Mouse (Mus musculus): ENCODE measurements around the gene Jpt1.
"Not testable (repeated sequence)": the region's sequence is repeated elsewhere in the genome, so short reads cannot be mapped to it uniquely, and the experiment has no call there.

Jpt1 gene

GRCm38 (mm10) chr11:115511121-115511520, 3.1 kb downstream of the Jpt1 start:
- DNase-seq, result no peak

GRCm38 (mm10) chr11:115510507-115510888, 3.7 kb downstream of the Jpt1 start:
- no peak for DNase-seq

DNA sequence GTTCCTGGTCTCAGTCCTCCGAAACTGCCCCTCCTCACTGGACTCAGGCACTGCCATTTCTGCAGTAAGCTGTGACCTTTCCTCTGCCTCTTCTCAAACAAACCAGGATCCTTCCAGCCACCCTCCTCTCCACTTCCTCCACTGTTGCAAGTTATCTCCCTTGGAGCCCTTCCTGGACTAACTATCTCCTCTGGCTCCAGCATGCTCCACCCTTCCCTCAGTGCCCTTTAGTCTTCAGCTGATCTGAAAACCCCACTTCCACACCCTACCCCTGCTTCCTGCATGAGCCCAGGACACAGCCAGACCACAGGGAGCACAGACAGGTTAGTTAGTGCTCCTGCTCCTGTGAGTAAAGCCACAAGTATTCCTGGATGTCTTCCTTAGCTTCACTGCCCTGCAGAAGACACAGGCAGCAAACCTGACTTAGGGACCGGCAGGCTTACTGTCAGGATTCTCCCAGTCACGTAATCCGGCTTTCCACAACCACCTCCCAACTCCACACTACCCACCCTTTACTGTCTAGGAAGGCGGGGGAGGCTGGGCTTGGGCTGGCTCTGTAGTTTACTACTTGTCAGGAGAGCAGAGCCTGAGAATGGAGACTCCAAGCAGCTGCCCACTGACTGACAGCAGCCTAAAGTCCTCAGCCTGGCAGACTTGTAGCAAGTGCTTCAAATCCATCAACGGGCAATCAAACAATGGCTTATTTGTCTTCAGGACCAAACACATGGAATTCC, 4.2 kb downstream of the Jpt1 start:
- DNase-seq, result no peak

DNA sequence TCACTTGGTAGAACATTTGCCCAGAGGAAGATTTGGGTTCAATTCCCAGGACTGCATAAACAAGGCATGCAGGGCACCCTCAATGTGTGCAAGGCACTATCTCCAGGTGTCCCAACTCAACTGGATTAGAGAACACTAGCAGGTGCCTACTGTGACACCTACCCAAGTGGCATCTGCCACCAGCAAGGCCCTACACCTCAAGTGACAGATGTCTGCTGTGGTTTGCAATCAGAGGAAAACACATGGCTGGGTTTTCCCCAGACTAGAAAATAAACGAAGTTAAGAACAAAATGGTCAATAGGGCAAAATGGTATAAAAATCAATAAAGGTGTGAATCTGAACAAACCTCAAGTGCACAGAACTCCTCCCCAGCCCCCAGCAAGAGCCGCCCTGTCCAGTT, 6.1 kb downstream of the Jpt1 start:
- DNase-seq, result no peak

- DNase-seq, result no peak
Observed at GRCm38 (mm10) chr11:115506586-115506985, 7.6 kb downstream of the Jpt1 start.

DNA sequence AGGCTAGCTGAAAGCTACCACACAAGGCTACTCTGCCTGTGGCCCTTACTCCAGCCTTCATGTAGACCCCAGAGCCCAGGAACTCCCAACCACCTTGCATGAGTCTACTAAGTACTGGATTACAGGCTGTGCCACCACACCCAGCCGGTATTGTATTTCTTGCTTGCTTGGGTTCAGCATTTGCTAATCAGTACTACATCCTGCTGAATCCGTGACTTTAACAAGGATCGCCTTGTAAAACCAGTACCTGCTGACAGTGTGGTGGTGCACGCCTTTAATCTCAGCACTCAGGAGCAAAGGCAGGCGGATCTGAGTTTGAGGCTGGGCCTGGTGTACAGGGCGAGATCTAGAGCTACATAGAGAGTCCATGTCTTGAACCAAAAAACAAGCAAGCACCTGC, 11.6 kb downstream of the Jpt1 start:
- no peak for DNase-seq

DNA sequence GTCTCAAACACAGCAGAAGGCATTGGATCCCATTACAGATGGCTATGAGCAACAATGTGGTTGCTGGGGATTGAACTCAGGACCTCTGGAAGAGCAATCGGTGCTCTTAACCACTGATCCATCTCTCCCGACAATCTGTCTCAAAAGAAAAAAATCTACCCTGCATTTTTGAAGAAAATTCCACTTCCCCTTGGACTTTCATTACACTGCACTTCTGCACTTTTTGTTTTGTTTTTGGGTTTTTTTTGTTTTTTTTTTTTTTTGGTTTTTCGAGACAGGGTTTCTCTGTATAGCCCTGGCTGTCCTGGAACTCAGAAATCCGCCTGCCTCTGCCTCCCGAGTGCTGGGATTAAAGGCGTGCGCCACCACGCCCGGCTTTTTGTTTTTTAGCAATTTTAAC, 17.6 kb downstream of the Jpt1 start:
- not testable (repeated sequence) for DNase-seq

- no peak for DNase-seq
Observed at GRCm38 (mm10) chr11:115492387-115492786, 21.8 kb downstream of the Jpt1 start.

GRCm38 (mm10) chr11:115491356-115492083, 22.7 kb downstream of the Jpt1 start, which contains the start of gene Nt5c:
Gene Nt5c (minus strand): TSS chr11:115491862.
- DNase-seq, result peak; percentile 89

- DNase-seq, result peak; percentile 20
Observed at GRCm38 (mm10) chr11:115490441-115491355, 23.5 kb downstream of the Jpt1 start.

GRCm38 (mm10) chr11:115488551-115489104, 25.6 kb downstream of the Jpt1 start:
- DNase-seq, result no peak

DNA sequence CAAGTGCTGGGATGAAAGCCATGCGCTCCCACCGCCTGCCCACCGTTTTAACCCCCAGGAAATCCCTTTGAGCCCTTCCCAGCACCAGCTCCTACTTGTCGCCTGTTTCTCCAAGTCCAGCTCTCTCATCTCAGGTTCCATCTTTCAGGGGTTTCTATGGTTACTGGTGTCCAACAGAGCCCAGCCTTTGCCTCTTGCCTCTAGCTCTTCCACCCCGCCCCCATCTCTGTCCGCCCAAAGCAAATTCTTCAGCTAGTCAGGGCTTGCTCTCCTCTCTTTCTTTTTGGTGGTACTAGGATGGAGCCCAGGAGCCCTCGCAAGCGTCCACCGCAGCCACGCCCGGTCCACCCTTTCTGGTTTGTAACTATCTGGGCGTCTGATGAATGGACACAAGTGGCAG, 29.0 kb downstream of the Jpt1 start:
- DNase-seq, result no peak

GRCm38 (mm10) chr11:115483726-115484125, 30.5 kb downstream of the Jpt1 start:
- DNase-seq, result peak; percentile 68

GRCm38 (mm10) chr11:115483278-115483677, 30.9 kb downstream of the Jpt1 start:
- no peak for DNase-seq

DNA sequence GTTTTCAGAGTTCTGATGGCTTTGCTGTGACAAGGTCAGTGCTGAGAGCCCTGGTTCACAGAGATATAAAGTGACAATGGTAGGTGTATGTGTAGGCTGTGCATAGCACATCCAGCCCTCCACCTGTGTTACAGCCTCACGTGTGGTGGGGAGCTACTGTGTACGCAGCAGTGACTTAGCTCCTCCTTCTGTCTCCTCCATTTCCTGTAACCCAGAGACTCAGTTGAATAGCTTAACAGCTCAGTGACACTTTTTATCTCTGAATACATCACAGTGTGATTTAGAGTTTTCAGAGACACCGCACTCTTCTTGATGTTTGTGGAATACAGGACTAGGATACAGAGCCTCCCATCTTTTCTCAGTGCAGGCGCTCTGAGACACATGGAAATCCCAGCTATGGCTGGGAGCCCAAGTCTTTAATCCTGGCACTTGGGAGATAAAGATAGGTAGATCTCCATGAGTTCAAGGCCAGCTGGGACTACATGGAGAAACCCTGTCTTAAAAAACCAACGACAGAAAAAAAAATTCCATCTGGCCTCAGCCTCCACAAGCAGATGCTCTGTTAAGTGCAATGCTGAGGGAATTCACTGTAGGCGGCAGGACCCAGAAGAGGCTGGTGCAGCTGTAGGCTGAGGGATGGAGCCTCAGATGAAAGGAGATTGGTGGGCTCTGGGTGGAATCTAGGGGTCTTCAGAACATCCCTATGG, 32.5 kb downstream of the Jpt1 start:
- DNase-seq, result peak; percentile 85

- DNase-seq, result no peak
Observed at GRCm38 (mm10) chr11:115478296-115478938, 35.8 kb downstream of the Jpt1 start.

DNA sequence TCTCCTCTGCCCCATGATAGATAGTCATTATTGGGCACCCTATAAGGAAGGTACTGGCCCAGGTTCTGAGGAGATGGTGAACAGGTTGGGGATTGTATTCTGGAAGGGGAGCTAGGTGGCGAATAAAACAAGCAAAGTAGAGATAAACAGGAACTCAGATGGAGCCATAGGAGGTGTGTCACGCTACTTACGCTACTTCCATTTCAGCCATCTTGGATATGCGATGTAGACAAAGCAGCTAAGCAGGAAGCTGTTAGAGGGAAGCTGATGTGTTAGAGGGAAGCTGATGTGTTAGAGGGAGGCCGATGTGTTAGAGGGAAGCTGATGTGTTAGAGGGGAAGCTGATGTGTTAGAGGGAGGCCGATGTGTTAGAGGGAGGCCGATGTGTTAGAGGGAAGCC, 36.8 kb downstream of the Jpt1 start:
- not testable (repeated sequence) for DNase-seq

DNA sequence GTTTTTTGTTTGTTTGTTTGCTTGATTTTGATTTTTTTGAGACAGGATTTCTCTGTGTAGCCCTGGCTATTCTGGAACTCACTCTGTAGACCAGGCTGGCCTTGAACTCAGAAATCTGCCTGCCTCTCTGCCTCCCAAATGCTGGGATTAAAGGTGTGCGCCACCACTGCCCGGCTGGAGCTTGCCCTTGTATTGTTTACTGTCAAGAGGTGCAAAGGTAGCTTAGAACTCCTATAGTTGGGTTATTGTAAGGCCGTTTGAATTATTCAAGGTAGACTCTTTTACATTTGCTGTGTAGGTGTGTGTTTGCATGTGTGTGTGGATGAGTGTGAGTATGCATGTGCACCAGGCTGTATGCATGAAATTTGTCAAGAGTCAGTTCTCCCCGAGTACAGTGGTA, 37.6 kb downstream of the Jpt1 start:
- DNase-seq, result not testable (repeated sequence)

- no peak for DNase-seq
Observed at GRCm38 (mm10) chr11:115475758-115476237, 38.4 kb downstream of the Jpt1 start.

GRCm38 (mm10) chr11:115475025-115475757, 39.0 kb downstream of the Jpt1 start, which contains the start of gene Armc7:
Gene Armc7 (plus strand): TSS chr11:115475667.
- DNase-seq, result peak; percentile 95
